Mouse (Mus musculus) CH12.LX (cell line): ENCODE data around the gene Stn1. TPM values are rescaled to one million over a fixed set of nuclear protein-coding genes. Genes with fewer than 3 reads are reported as not detected.

Source experiments
- DNase-seq: peaks from one replicate; pipeline ENCODE4 v3.0.0-alpha.2; 2013; ENCODE audit errors: extremely low read depth
- H3K27ac ChIP-seq: 2 replicates; pipeline ENCODE4 v1.5.1; 2012; ENCODE audit warnings: low read depth, mild to moderate bottlenecking, control low read depth, moderate library complexity; ENCODE audit not compliant: insufficient read depth
- H3K27me3 ChIP-seq: replicated peaks from 2 replicates; pipeline ENCODE3; 2012; ENCODE audit warnings: inconsistent platforms
- H3K36me3 ChIP-seq, 2 experiments: replicated peaks in 1 of 2; 2 replicates each; pipeline versions ENCODE3 to v1.6.1; 2012; ENCODE audit warnings: inconsistent platforms in 1 of 2, low read length in 1 of 2, mild to moderate bottlenecking in 1 of 2, mixed read lengths in 1 of 2, moderate library complexity in 1 of 2; ENCODE audit not compliant: control insufficient read depth in 1 of 2, insufficient read depth in 1 of 2
- H3K4me1 ChIP-seq, 2 experiments: 2 replicates each; pipeline ENCODE4 v1.6.1; 2012; ENCODE audit warnings: inconsistent platforms in 1 of 2, moderate library complexity in 1 of 2; ENCODE audit not compliant: insufficient read depth in 2 of 2, control insufficient read depth in 1 of 2
- H3K4me2 ChIP-seq: 2 replicates; pipeline ENCODE4 v1.6.1; 2012; ENCODE audit warnings: low read depth, mild to moderate bottlenecking, control low read depth; ENCODE audit not compliant: poor library complexity, insufficient read depth, severe bottlenecking
- H3K4me3 ChIP-seq, 3 experiments: fragments of 150-350 bp in 1 of 3; sonication (generic) in 1 of 3; replicated peaks in 1 of 3; 2 replicates each; pipeline versions ENCODE3 to v1.5.1; 2011 to 2012; ENCODE audit warnings: low read depth in 2 of 3, low read length in 2 of 3, mild to moderate bottlenecking in 2 of 3, moderate library complexity in 2 of 3, control low read depth in 1 of 3, improper control_type of control experiment in 1 of 3, inconsistent platforms in 1 of 3, mixed read lengths in 1 of 3; ENCODE audit not compliant: poor library complexity in 1 of 3
- H3K79me2 ChIP-seq: replicated peaks from 2 replicates; pipeline ENCODE4 v1.6.1; 2012; ENCODE audit warnings: mild to moderate bottlenecking, moderate library complexity; ENCODE audit not compliant: control insufficient read depth, poor library complexity, insufficient read depth, severe bottlenecking; ENCODE audit errors: extremely low read depth
- H3K9ac ChIP-seq: 2 replicates; pipeline ENCODE4 v1.6.1; 2012; ENCODE audit warnings: low read depth, mild to moderate bottlenecking, control low read depth, moderate library complexity; ENCODE audit not compliant: insufficient read depth
- H3K9me3 ChIP-seq: replicated peaks from 2 replicates; pipeline ENCODE3; 2012; ENCODE audit warnings: low read length, inconsistent platforms, mixed read lengths
- BHLHE40 ChIP-seq: IDR thresholded peaks from 2 replicates; pipeline ENCODE4 v1.6.1; 2011; ENCODE audit warnings: mild to moderate bottlenecking, low read depth, low read length, improper control_type of control experiment
- CHD1 ChIP-seq: IDR thresholded peaks from 2 replicates; pipeline ENCODE4 v1.6.1; 2012; ENCODE audit warnings: low read depth, low read length, improper control_type of control experiment, inconsistent platforms
- ELF1 ChIP-seq: IDR thresholded peaks from 2 replicates; pipeline ENCODE4 v1.6.1; 2014; ENCODE audit warnings: low read depth, mild to moderate bottlenecking, inconsistent platforms, low read length, improper control_type of control experiment
- ETS1 ChIP-seq: conservative IDR thresholded peaks from 2 replicates; pipeline ENCODE4 v1.6.1; 2012; ENCODE audit warnings: low read depth, mild to moderate bottlenecking, inconsistent platforms, low read length, improper control_type of control experiment, moderate library complexity
- GABPA ChIP-seq: IDR thresholded peaks from 2 replicates; pipeline ENCODE4 v1.6.1; 2012; ENCODE audit warnings: low read depth, low read length, improper control_type of control experiment, inconsistent platforms; ENCODE audit not compliant: insufficient replicate concordance
- HCFC1 ChIP-seq: IDR thresholded peaks from 2 replicates; pipeline ENCODE4 v1.6.1; 2012; ENCODE audit warnings: low read depth, mild to moderate bottlenecking, inconsistent platforms, low read length, improper control_type of control experiment
- MAFK ChIP-seq: IDR thresholded peaks from 2 replicates; pipeline ENCODE4 v1.6.1; 2011; ENCODE audit warnings: low read length, improper control_type of control experiment; ENCODE audit not compliant: insufficient replicate concordance
- MAX ChIP-seq: IDR thresholded peaks from 2 replicates; pipeline ENCODE4 v1.6.1; 2011; ENCODE audit warnings: low read length, improper control_type of control experiment
- MEF2A ChIP-seq: IDR thresholded peaks from 2 replicates; pipeline ENCODE4 v1.6.1; 2014; ENCODE audit warnings: low read depth, mild to moderate bottlenecking, inconsistent platforms, low read length, improper control_type of control experiment, borderline replicate concordance
- MXI1 ChIP-seq: IDR thresholded peaks from 2 replicates; pipeline ENCODE4 v1.6.1; 2011; ENCODE audit warnings: mild to moderate bottlenecking, low read depth, low read length, improper control_type of control experiment
- MYC ChIP-seq: IDR thresholded peaks from 2 replicates; pipeline ENCODE4 v1.6.1; 2011; ENCODE audit warnings: low read depth, mild to moderate bottlenecking, improper control_type of control experiment, low read length
- NRF1 ChIP-seq: IDR thresholded peaks from 2 replicates; pipeline ENCODE4 v1.6.1; 2014; ENCODE audit warnings: low read depth, mild to moderate bottlenecking, inconsistent platforms, low read length, improper control_type of control experiment, moderate library complexity
- RAD21 ChIP-seq: IDR thresholded peaks from 2 replicates; pipeline ENCODE4 v1.6.1; 2011; ENCODE audit warnings: low read depth, mild to moderate bottlenecking, low read length, improper control_type of control experiment, moderate library complexity
- dilution Hi-C: fragments of 300-500 bp; cut with MboI; formaldehyde crosslinking; loops from 2 replicates; pipeline ENCODE4 v1.14.3; 2020; ENCODE audit warnings: low sequenced_read_pairs; ENCODE audit not compliant: extremely low pct_unique_long_range_greater_than_20kb, extremely low pct_ligation_motif_present
- in situ Hi-C: fragments of 300-500 bp; cut with MboI; formaldehyde crosslinking; loops from 3 replicates; pipeline ENCODE4 v1.14.3; 2019; ENCODE audit warnings: low sequenced_read_pairs, low pct_ligation_motif_present, low pct_unique_long_range_greater_than_20kb, mixed read lengths
- polyA plus RNA-seq: library from polyadenylated mRNA; unstranded; fragments of >175 nt; gene quantifications from 2 replicates; pipeline ENCODE4 v1.2.1, GENCODE M21; 2012; ENCODE audit warnings: low read depth; ENCODE audit not compliant: insufficient read length
- total RNA-seq, 2 experiments: library from RNA; depleted of rRNA; stranded (reverse); fragments of 300-350 nt in 1 of 2; fragments of >200 nt in 1 of 2; gene quantifications; 2 replicates each; pipeline ENCODE4 v1.2.3; 2012 to 2014

Gene Stn1
- total RNA-seq (2012; rRNA removed) (21.8 and 25.3 TPM in 2 replicates), total RNA-seq (2014; rRNA removed) (31.0 and 35.7 TPM in 2 replicates), polyA plus RNA-seq (16.9 and 18.3 TPM in 2 replicates)

GRCm38 (mm10) chr19:47537300-47537792 lies at the start of gene Stn1:
Stn1 (minus strand) TSS chr19:47537507.
- H3K4me1 ChIP-seq, result peaks cover 8 to 35% of the 10 kb centered on the region in 2 experiments; a peak in 3 of 4 replicates
- in situ Hi-C loops (loop anchor here (10.0 kb wide), 1 partner anchor 47 kb away; no protein-coding TSS in a partner anchor), dilution Hi-C loops (no loop called here)
- peak within 1 kb of the TSS; percentile 69 to 93 (median 71) for H3K4me3 ChIP-seq
- H3K27me3 ChIP-seq, result peaks cover 35% of the 10 kb centered on the region
- peaks cover 8 to 23% of the 10 kb centered on the region in 2 experiments for H3K36me3 ChIP-seq
- H3K9ac ChIP-seq, result peak within 1 kb of the TSS; percentile 95
- H3K4me2 ChIP-seq, result peak within 1 kb of the TSS; percentile 95
- TF ChIP-seq GABPA, result no peak
- TF ChIP-seq MXI1, result peak; percentile 28; the same call in 1 of the 2 replicates
- TF ChIP-seq MAFK, result no peak
- TF ChIP-seq MEF2A, result 0 out of 2 replicates have a peak, but pooled peaks have one; percentile 21
- TF ChIP-seq NRF1, result 0 out of 2 replicates have a peak, but pooled peaks have one; percentile 12
- no peaks in the 10 kb centered on the region for H3K79me2 ChIP-seq
- peak; percentile 46 for DNase-seq
- H3K27ac ChIP-seq, result no peak within 1 kb of the TSS
- no peaks in the 10 kb centered on the region for H3K9me3 ChIP-seq

- no peak overlapping the region for H3K9ac ChIP-seq
- H3K27ac ChIP-seq, result no peak overlapping the region
- dilution Hi-C loops, result no loop called here
- in situ Hi-C loops, result loop anchor here (10.0 kb wide), 1 partner anchor 52 kb away; the partner anchor contains the start of gene Stn1
- no peaks in the 10 kb centered on the region for H3K27me3 ChIP-seq
- no peak for DNase-seq
- no peaks in the 10 kb centered on the region for H3K9me3 ChIP-seq
- peaks cover 0 to 8% of the 10 kb centered on the region in 2 experiments; a peak in 2 of 4 replicates for H3K4me1 ChIP-seq
- H3K4me3 ChIP-seq, result no peak overlapping the region
- TF ChIP-seq NRF1 (no peak), RAD21 (no peak), ETS1 (no peak), CHD1 (no peak), BHLHE40 (no peak), HCFC1 (no peak), MAX (no peak), ELF1 (no peak), MYC (no peak)
- TF ChIP-seq, all 38 proteins: peak for 0
- Histone ChIP-seq H3K4me2 (no peak overlapping the region), H3K79me2 (peaks cover 42% of the 10 kb centered on the region), H3K36me3 (peaks cover 0 to 5% of the 10 kb centered on the region in 2 experiments)
Measured at GRCm38 (mm10) chr19:47587009-47587408, 49.7 kb upstream of the Stn1 start.
